Mouse (Mus musculus): ENCODE results near the gene Chrnb2.

GRCm38 (mm10) chr3:89757851-89758250 lies 6.6 kb downstream of the Chrnb2 start:
- TF ChIP-seq CTCF (IDR thresholded peaks at IDR 0.05; ENCODE audit: borderline replicate concordance, insufficient read depth, low read length) = no peak
- no peak for TF ChIP-seq POLR2A (IDR thresholded peaks at IDR 0.05; ENCODE audit: low read depth, low read length)

Data from embryonic fibroblast, embryonic 13.5 days (primary cell).